Comparison of ENCODE assay signal across 25 mouse cellular contexts in the genomic region with DNA sequence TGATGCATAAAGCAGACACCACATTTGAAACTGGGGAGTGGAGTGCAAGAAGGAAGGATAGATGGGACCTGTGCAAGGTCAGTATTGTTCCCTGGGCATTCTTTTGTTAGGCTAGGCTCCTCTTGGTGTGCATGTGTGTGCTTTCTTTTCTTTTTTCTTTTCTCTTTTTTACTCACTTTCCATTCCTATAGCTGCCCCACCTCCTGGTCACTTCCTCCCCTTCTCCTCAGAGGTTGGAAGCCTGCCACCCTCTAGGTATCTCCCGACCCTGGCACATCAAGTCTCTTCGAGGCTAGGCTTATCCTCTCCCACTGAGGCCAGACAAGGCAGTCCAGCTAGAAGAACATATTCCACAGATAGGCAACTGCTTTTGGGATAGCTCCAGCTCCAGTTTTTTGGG. TPM values are rescaled to one million over a fixed set of nuclear protein-coding genes. Genes with fewer than 3 reads are reported as not detected.
DNase-seq lines count a peak whose midpoint lies in the region; ATAC-seq and TF ChIP-seq lines count a peak whose summit lies in the region.
"Had no signal": no experiment of that assay in that cellular context is flagged by ENCODE, and none has a peak within 500 bp of the region (broad histone marks: within the 10 kb centered on the region; RNA-seq: fewer than 3 reads in every experiment).

No protein-coding gene starts in this region.

- no peak for TF ChIP-seq EP300 in heart, adult 2 months (IDR thresholded peaks at IDR 0.05; ENCODE audit: insufficient read depth, low read depth, low read length)

- H3K9ac ChIP-seq in heart, adult 2 months (ENCODE audit: low read depth, low read length) = no peak overlapping the region
- no peak overlapping the region for H3K9ac ChIP-seq in midbrain, postnatal 0 days (replicated peaks; ENCODE audit: low read length, poor library complexity, severe bottlenecking)
- H3K9ac ChIP-seq: forebrain, postnatal 0 days; heart, embryonic 13.5 days; hindbrain, embryonic 13.5 days had no signal

- 6% methylated on average over 2 of the region's 2 CpGs for WGBS in cerebellum, adult 2 months
- WGBS in heart, adult 2 months = 11% methylated on average over 2 of the region's 2 CpGs
- 71% methylated on average over 2 of the region's 2 CpGs for WGBS in midbrain, postnatal 0 days

- H3K27me3 ChIP-seq in cerebellum, adult 2 months (ENCODE audit: control insufficient read depth, insufficient read depth, low read length) = no peaks in the 10 kb centered on the region
- no peaks in the 10 kb centered on the region for H3K27me3 ChIP-seq in heart, adult 2 months (ENCODE audit: control insufficient read depth, insufficient read depth, low read length)
- H3K27me3 ChIP-seq in midbrain, postnatal 0 days (ENCODE audit: insufficient read depth, low read length) = no peaks in the 10 kb centered on the region
- H3K27me3 ChIP-seq: heart, embryonic 13.5 days; hindbrain, embryonic 13.5 days had no signal

- TF ChIP-seq POLR2A in cerebellum, adult 2 months (IDR thresholded peaks at IDR 0.05; ENCODE audit: borderline replicate concordance, insufficient read depth, low read length) = no peak
- no peak for TF ChIP-seq POLR2A in heart, adult 2 months (IDR thresholded peaks at IDR 0.05; ENCODE audit: insufficient read depth, low read depth, low read length)

- DNase-seq in cerebellum, adult 2 months = peak; percentile 37 to 46
- no peak for DNase-seq in cerebellum, adult 11-12 months
- peak; percentile 80 for DNase-seq in heart, adult 11 months
- DNase-seq in heart, adult 2 months = no peak
- peak; percentile 53 for DNase-seq in cerebellum, adult 9-11 months
- DNase-seq in cerebellum, postnatal 25 days = peak; percentile 43 to 61
- DNase-seq in adrenal gland, adult 18-20 months (ENCODE audit: low spot score in 2 of 2) = no peak
- DNase-seq in midbrain, postnatal 0 days (ENCODE audit: low spot score) = no peak
- DNase-seq: adrenal gland, adult 8-10 months; adrenal gland, postnatal 25 days; B cell, adult 2 months; forebrain, postnatal 0 days; gastrocnemius, adult 2 months; gastrocnemius, postnatal 14 days; heart, adult 18-20 months; kidney, adult 18-20 months; kidney, adult 9 months had no signal

- no peaks in the 10 kb centered on the region for H3K9me3 ChIP-seq in midbrain, postnatal 0 days (ENCODE audit: low read length)
- H3K9me3 ChIP-seq: heart, embryonic 10.5 days; heart, embryonic 13.5 days; hindbrain, embryonic 10.5 days; hindbrain, embryonic 13.5 days had no signal

- H3K4me3 ChIP-seq in cerebellum, adult 2 months (replicated peaks; ENCODE audit: insufficient read depth, low read depth, low read length) = no peak overlapping the region
- H3K4me3 ChIP-seq in heart, adult 2 months = no peak overlapping the region
- H3K4me3 ChIP-seq in midbrain, postnatal 0 days (ENCODE audit: low read depth, low read length) = no peak overlapping the region
- H3K4me3 ChIP-seq: gastrocnemius, adult 2 months; heart, embryonic 10.5 days; heart, embryonic 13.5 days; hindbrain, embryonic 10.5 days; hindbrain, embryonic 13.5 days had no signal

- intact Hi-C loops in heart, adult 2 months (cut with DNase I) = no loop called here

- peaks cover 4% of the 10 kb centered on the region for H3K4me1 ChIP-seq in cerebellum, adult 2 months (ENCODE audit: control insufficient read depth, insufficient read depth, low read length)
- peaks cover 9% of the 10 kb centered on the region for H3K4me1 ChIP-seq in heart, adult 2 months (ENCODE audit: control insufficient read depth, insufficient read depth, low read length)
- no peaks in the 10 kb centered on the region for H3K4me1 ChIP-seq in midbrain, postnatal 0 days (ENCODE audit: insufficient read depth, low read length)
- H3K4me1 ChIP-seq: hindbrain, embryonic 10.5 days; hindbrain, embryonic 13.5 days had no signal

- no peak for TF ChIP-seq CTCF in cerebellum, adult 2 months (IDR thresholded peaks at IDR 0.05; ENCODE audit: borderline replicate concordance, insufficient read depth, low read depth, low read length)
- no peak for TF ChIP-seq CTCF in heart, adult 2 months (IDR thresholded peaks at IDR 0.05)
- TF ChIP-seq CTCF in midbrain, postnatal 0 days (IDR thresholded peaks at IDR 0.05) = no peak

- H3K27ac ChIP-seq in cerebellum, adult 2 months (ENCODE audit: insufficient read depth, low read length) = no peak overlapping the region
- H3K27ac ChIP-seq in heart, adult 2 months = no peak overlapping the region
- no peak overlapping the region for H3K27ac ChIP-seq in midbrain, postnatal 0 days (ENCODE audit: low read depth, low read length)
- H3K27ac ChIP-seq: gastrocnemius, adult 2 months; heart, embryonic 10.5 days; heart, embryonic 13.5 days; hindbrain, embryonic 10.5 days; hindbrain, embryonic 13.5 days; hindbrain, postnatal 0 days had no signal

- H3K79me2 ChIP-seq in heart, adult 2 months (replicated peaks; ENCODE audit: control insufficient read depth, insufficient read depth, low read length) = no peaks in the 10 kb centered on the region

- H3K4me2 ChIP-seq in midbrain, postnatal 0 days (ENCODE audit: low read depth, low read length, poor library complexity, severe bottlenecking) = no peak overlapping the region
- H3K4me2 ChIP-seq: heart, embryonic 13.5 days; hindbrain, embryonic 13.5 days had no signal

- ATAC-seq in midbrain, postnatal 0 days (ENCODE audit: low FRiP score) = no peak
- ATAC-seq: forebrain, embryonic 14.5 days; forebrain, postnatal 0 days; hindbrain, postnatal 0 days; inflammation-experienced regulatory T-cells, adult 6 months; intestine, embryonic 16.5 days had no signal

- H3K36me3 ChIP-seq in heart, adult 2 months (ENCODE audit: control insufficient read depth, insufficient read depth, low read length) = peaks cover 21% of the 10 kb centered on the region
- H3K36me3 ChIP-seq in midbrain, postnatal 0 days (ENCODE audit: insufficient read depth, low read length) = no peaks in the 10 kb centered on the region
- H3K36me3 ChIP-seq: heart, embryonic 10.5 days; heart, embryonic 13.5 days; hindbrain, embryonic 10.5 days; hindbrain, embryonic 13.5 days had no signal

RNA-seq across cellular contexts. Expression of a gene that starts 22.1 kb away (rescaled TPM):
- 9.6 and 11.0 TPM in 2 replicates for polyA plus RNA-seq in cerebellum, adult 2 months (2012; rRNA removed)
- total RNA-seq in heart, adult 2 months (2021) = 10 to 100 TPM; 25.1 to 32.4 TPM
- 4.1 and 9.3 TPM in 2 replicates for polyA plus RNA-seq in heart, adult 2 months (2012; rRNA removed)
- total RNA-seq in adrenal gland, adult 18-20 months (2021) = 10 to 100 TPM; 23.3 to 47.1 TPM
- 10.6 and 11.2 TPM in 2 replicates for total RNA-seq in midbrain, postnatal 0 days (2014; rRNA removed)
- 1.2 and 2.1 TPM in 2 replicates for polyA plus RNA-seq in midbrain, postnatal 0 days (2015; fragmentation: Nextera tagmentation; extraction: Ambion mirVana)

RNA-seq across cellular contexts. Expression of a gene that starts 37.3 kb away (rescaled TPM):
- polyA plus RNA-seq in cerebellum, adult 2 months (2012; rRNA removed) = 139 and 144 TPM in 2 replicates
- total RNA-seq in heart, adult 2 months (2021) = 100 to 1,000 TPM; 353 to 407 TPM
- 450 and 687 TPM in 2 replicates for polyA plus RNA-seq in heart, adult 2 months (2012; rRNA removed)
- total RNA-seq in adrenal gland, adult 18-20 months (2021) = 100 to 1,000 TPM; 564 to 802 TPM
- 82.8 and 93.8 TPM in 2 replicates for total RNA-seq in midbrain, postnatal 0 days (2014; rRNA removed)
- 110 and 117 TPM in 2 replicates for polyA plus RNA-seq in midbrain, postnatal 0 days (2015; fragmentation: Nextera tagmentation; extraction: Ambion mirVana)

RNA-seq across cellular contexts. Expression of a gene that starts 50.4 kb away (rescaled TPM):
- polyA plus RNA-seq in cerebellum, adult 2 months (2012; rRNA removed) = 19.3 and 20.0 TPM in 2 replicates
- total RNA-seq in heart, adult 2 months (2021) = 1 to 10 TPM; 6.9 to 8.7 TPM
- polyA plus RNA-seq in heart, adult 2 months (2012; rRNA removed) = 2.1 and 5.4 TPM in 2 replicates
- 1 to 10 TPM; 6.4 to 7.1 TPM for total RNA-seq in adrenal gland, adult 18-20 months (2021)
- total RNA-seq in midbrain, postnatal 0 days (2014; rRNA removed) = 4.3 and 7.8 TPM in 2 replicates
- polyA plus RNA-seq in midbrain, postnatal 0 days (2015; fragmentation: Nextera tagmentation; extraction: Ambion mirVana) = 9.0 and 10.3 TPM in 2 replicates

Comparison
In these comparisons a context has a peak if more than half of its experiments do, and no peak if none do; other contexts are left out.
1. DNase-seq: peak in cerebellum, adult 2 months (2 of 2), heart, adult 11 months (single experiment), cerebellum, adult 9-11 months (single experiment) and cerebellum, postnatal 25 days (2 of 2); none in cerebellum, adult 11-12 months (single experiment), heart, adult 2 months (0 of 2), adrenal gland, adult 18-20 months (0 of 2) and midbrain, postnatal 0 days (single experiment).